Mouse (Mus musculus): ENCODE data around the gene Gm45062. TPM values are rescaled to one million over a fixed set of nuclear protein-coding genes. Genes with fewer than 3 reads are reported as not detected.

The Gm45062 gene
- polyA plus RNA-seq, 1 experiment from 2014 or later, result 20.5 TPM

GRCm38 (mm10) chr6:8374712-8375111 is 115.5 kb downstream of the Gm45062 start:
- Histone ChIP-seq H3K4me2 (replicated peaks) (no peak overlapping the region), H3K36me3 (peaks cover 4% of the 10 kb centered on the region; the same call in 1 of the 2 replicates), H3K27ac (replicated peaks) (no peak overlapping the region), H3K4me3 (no peak overlapping the region), H3K9ac (replicated peaks) (no peak overlapping the region), H3K9me3 (no peaks in the 10 kb centered on the region), H3K4me1 (peaks cover 3% of the 10 kb centered on the region; the same call in 1 of the 2 replicates), H3K27me3 (no peaks in the 10 kb centered on the region)
- WGBS, result 70% methylated on average over 4 of the region's 4 CpGs
- peak; percentile 44; the same call in 1 of the 2 replicates for ATAC-seq (ENCODE audit: low FRiP score, low read depth)

GRCm38 (mm10) chr6:8376351-8376750 is 117.1 kb downstream of the Gm45062 start:
- Histone ChIP-seq H3K9ac (replicated peaks) (no peak overlapping the region), H3K4me3 (no peak overlapping the region), H3K27ac (replicated peaks) (no peak overlapping the region), H3K4me1 (peaks cover 3% of the 10 kb centered on the region; the same call in 1 of the 2 replicates), H3K4me2 (replicated peaks) (no peak overlapping the region), H3K9me3 (no peaks in the 10 kb centered on the region), H3K27me3 (no peaks in the 10 kb centered on the region), H3K36me3 (peaks cover 4% of the 10 kb centered on the region; the same call in 1 of the 2 replicates)
- no peak for ATAC-seq (ENCODE audit: low FRiP score, low read depth)
- 94% methylated on average over 5 of the region's 5 CpGs for WGBS

GRCm38 (mm10) chr6:8377667-8378066 is 118.4 kb downstream of the Gm45062 start:
- Histone ChIP-seq H3K9ac (replicated peaks) (no peak overlapping the region), H3K36me3 (peaks cover 4% of the 10 kb centered on the region; the same call in 1 of the 2 replicates), H3K9me3 (no peaks in the 10 kb centered on the region), H3K27me3 (no peaks in the 10 kb centered on the region), H3K4me1 (peaks cover 3% of the 10 kb centered on the region; the same call in 1 of the 2 replicates), H3K27ac (replicated peaks) (no peak overlapping the region), H3K4me2 (replicated peaks) (no peak overlapping the region), H3K4me3 (no peak overlapping the region)
- 94% methylated on average over 8 of the region's 8 CpGs for WGBS
- ATAC-seq (ENCODE audit: low FRiP score, low read depth), result no peak

- Histone ChIP-seq H3K9ac (replicated peaks) (no peak overlapping the region), H3K36me3 (no peaks in the 10 kb centered on the region), H3K27ac (replicated peaks) (no peak overlapping the region), H3K27me3 (no peaks in the 10 kb centered on the region), H3K9me3 (no peaks in the 10 kb centered on the region), H3K4me2 (replicated peaks) (no peak overlapping the region), H3K4me3 (no peak overlapping the region), H3K4me1 (no peaks in the 10 kb centered on the region)
- no peak for ATAC-seq (ENCODE audit: low FRiP score, low read depth)
- WGBS, result 96% methylated on average over 2 of the region's 2 CpGs
Observed at GRCm38 (mm10) chr6:8389307-8389706, 130.1 kb downstream of the Gm45062 start.

GRCm38 (mm10) chr6:8390296-8390695 is 131.0 kb downstream of the Gm45062 start:
- Histone ChIP-seq H3K36me3 (no peaks in the 10 kb centered on the region), H3K4me2 (replicated peaks) (no peak overlapping the region), H3K4me3 (no peak overlapping the region), H3K4me1 (peaks cover 7% of the 10 kb centered on the region; the same call in 1 of the 2 replicates), H3K27ac (replicated peaks) (no peak overlapping the region), H3K27me3 (no peaks in the 10 kb centered on the region), H3K9me3 (no peaks in the 10 kb centered on the region), H3K9ac (replicated peaks) (no peak overlapping the region)
- 94% methylated on average over 6 of the region's 6 CpGs for WGBS
- ATAC-seq (ENCODE audit: low FRiP score, low read depth), result no peak

- H3K4me2 ChIP-seq (replicated peaks), result no peak overlapping the region
- ATAC-seq (ENCODE audit: low FRiP score, low read depth), result no peak
- 82% methylated on average over 2 of the region's 2 CpGs for WGBS
- no peaks in the 10 kb centered on the region for H3K36me3 ChIP-seq
- peaks cover 7% of the 10 kb centered on the region; the same call in 1 of the 2 replicates for H3K4me1 ChIP-seq
- no peaks in the 10 kb centered on the region for H3K9me3 ChIP-seq
- H3K27ac ChIP-seq (replicated peaks), result no peak overlapping the region
- H3K27me3 ChIP-seq, result no peaks in the 10 kb centered on the region
- no peak overlapping the region for H3K9ac ChIP-seq (replicated peaks)
- no peak overlapping the region for H3K4me3 ChIP-seq
Observed at GRCm38 (mm10) chr6:8390935-8391334, 131.7 kb downstream of the Gm45062 start.

GRCm38 (mm10) chr6:8393029-8393428 is 133.8 kb downstream of the Gm45062 start:
- WGBS, result 89% methylated on average over 4 of the region's 4 CpGs
- Histone ChIP-seq H3K9ac (replicated peaks) (no peak overlapping the region), H3K36me3 (no peaks in the 10 kb centered on the region), H3K9me3 (no peaks in the 10 kb centered on the region), H3K4me2 (replicated peaks) (no peak overlapping the region), H3K27me3 (no peaks in the 10 kb centered on the region), H3K4me3 (no peak overlapping the region), H3K4me1 (peaks cover 7% of the 10 kb centered on the region; the same call in 1 of the 2 replicates), H3K27ac (replicated peaks) (no peak overlapping the region)
- ATAC-seq (ENCODE audit: low FRiP score, low read depth), result no peak

GRCm38 (mm10) chr6:8394044-8394443 is 134.8 kb downstream of the Gm45062 start:
- Histone ChIP-seq H3K4me3 (no peak overlapping the region), H3K4me2 (replicated peaks) (no peak overlapping the region), H3K27ac (replicated peaks) (no peak overlapping the region), H3K4me1 (peaks cover 7% of the 10 kb centered on the region; the same call in 1 of the 2 replicates), H3K9me3 (no peaks in the 10 kb centered on the region), H3K9ac (replicated peaks) (no peak overlapping the region), H3K36me3 (no peaks in the 10 kb centered on the region), H3K27me3 (no peaks in the 10 kb centered on the region)
- ATAC-seq (ENCODE audit: low FRiP score, low read depth), result 0 out of 2 replicates have a peak, but pooled peaks have one; percentile 53

GRCm38 (mm10) chr6:8395061-8395460 is 135.8 kb downstream of the Gm45062 start:
- Histone ChIP-seq H3K9me3 (no peaks in the 10 kb centered on the region), H3K27ac (replicated peaks) (no peak overlapping the region), H3K4me2 (replicated peaks) (no peak overlapping the region), H3K27me3 (no peaks in the 10 kb centered on the region), H3K9ac (replicated peaks) (no peak overlapping the region), H3K36me3 (no peaks in the 10 kb centered on the region), H3K4me3 (no peak overlapping the region), H3K4me1 (peaks cover 11% of the 10 kb centered on the region; the same call in 1 of the 2 replicates)
- WGBS, result 27% methylated on average over 4 of the region's 4 CpGs
- peak; percentile 45; the same call in 1 of the 2 replicates for ATAC-seq (ENCODE audit: low FRiP score, low read depth)

- no peak overlapping the region for H3K27ac ChIP-seq (replicated peaks)
- no peak overlapping the region for H3K4me3 ChIP-seq
- 85% methylated on average over 7 of the region's 7 CpGs for WGBS
- H3K4me1 ChIP-seq, result peaks cover 11% of the 10 kb centered on the region; the same call in 1 of the 2 replicates
- H3K27me3 ChIP-seq, result no peaks in the 10 kb centered on the region
- no peak overlapping the region for H3K9ac ChIP-seq (replicated peaks)
- no peak overlapping the region for H3K4me2 ChIP-seq (replicated peaks)
- no peaks in the 10 kb centered on the region for H3K36me3 ChIP-seq
- no peaks in the 10 kb centered on the region for H3K9me3 ChIP-seq
- ATAC-seq (ENCODE audit: low FRiP score, low read depth), result no peak
Observed at GRCm38 (mm10) chr6:8397252-8397651, 138.0 kb downstream of the Gm45062 start.

- H3K4me2 ChIP-seq (replicated peaks), result no peak overlapping the region
- WGBS, result 67% methylated on average over 1 of the region's 1 CpGs
- H3K4me3 ChIP-seq, result no peak overlapping the region
- H3K27ac ChIP-seq (replicated peaks), result no peak overlapping the region
- no peaks in the 10 kb centered on the region for H3K9me3 ChIP-seq
- ATAC-seq (ENCODE audit: low FRiP score, low read depth), result no peak
- 0 out of 2 replicates have a peak, but pooled peaks cover 4% of the 10 kb centered on the region for H3K36me3 ChIP-seq
- H3K27me3 ChIP-seq, result no peaks in the 10 kb centered on the region
- H3K9ac ChIP-seq (replicated peaks), result no peak overlapping the region
- H3K4me1 ChIP-seq, result peaks cover 8% of the 10 kb centered on the region; the same call in 1 of the 2 replicates
Observed at GRCm38 (mm10) chr6:8399710-8400109, 140.5 kb downstream of the Gm45062 start.

- Histone ChIP-seq H3K4me2 (replicated peaks) (no peak overlapping the region), H3K9me3 (no peaks in the 10 kb centered on the region), H3K4me1 (0 out of 2 replicates have a peak, but pooled peaks cover 3% of the 10 kb centered on the region), H3K4me3 (no peak overlapping the region), H3K9ac (replicated peaks) (no peak overlapping the region), H3K27ac (replicated peaks) (no peak overlapping the region), H3K27me3 (no peaks in the 10 kb centered on the region), H3K36me3 (0 out of 2 replicates have a peak, but pooled peaks cover 4% of the 10 kb centered on the region)
- no peak for ATAC-seq (ENCODE audit: low FRiP score, low read depth)
- WGBS, result 90% methylated on average over 5 of the region's 5 CpGs
Observed at GRCm38 (mm10) chr6:8403127-8403526, 143.9 kb downstream of the Gm45062 start.

GRCm38 (mm10) chr6:8405844-8406243 is 146.6 kb downstream of the Gm45062 start:
- no peaks in the 10 kb centered on the region for H3K4me1 ChIP-seq
- no peak overlapping the region for H3K9ac ChIP-seq (replicated peaks)
- no peak overlapping the region for H3K4me2 ChIP-seq (replicated peaks)
- no peak overlapping the region for H3K4me3 ChIP-seq
- H3K9me3 ChIP-seq, result no peaks in the 10 kb centered on the region
- no peaks in the 10 kb centered on the region for H3K27me3 ChIP-seq
- H3K27ac ChIP-seq (replicated peaks), result no peak overlapping the region
- ATAC-seq (ENCODE audit: low FRiP score, low read depth), result no peak
- WGBS, result 93% methylated on average over 5 of the region's 5 CpGs
- 0 out of 2 replicates have a peak, but pooled peaks cover 4% of the 10 kb centered on the region for H3K36me3 ChIP-seq
